Mouse (Mus musculus) stomach, embryonic 15.5 days (tissue): ENCODE results near the gene C87436. TPM values are rescaled to one million over a fixed set of nuclear protein-coding genes. Genes with fewer than 3 reads are reported as not detected.
A peak's percentile ranks its signal among the peaks of the same experiment; 100 is the strongest.

Source experiments
- ATAC-seq: fragments of 200-750 bp; cut with Nextera tagmentation; 2 replicates; pipeline ENCODE4 v1.8.0; 2017; ENCODE audit warnings: low read depth, moderate number of reproducible peaks, moderate TSS enrichment; ENCODE audit not compliant: insufficient read depth, low FRiP score
- H3K27ac ChIP-seq: fragments of 300-500 bp; sonication (generic); 2 replicates; pipeline ENCODE4 v1.5.1; 2015; ENCODE audit warnings: mild to moderate bottlenecking, inconsistent platforms
- H3K27me3 ChIP-seq: fragments of 300-500 bp; sonication (generic); replicated peaks from 2 replicates; pipeline ENCODE4 v1.6.1; 2015; ENCODE audit warnings: inconsistent platforms
- H3K36me3 ChIP-seq: fragments of 300-500 bp; sonication (generic); 2 replicates; pipeline ENCODE4 v1.6.1; 2015; ENCODE audit warnings: inconsistent platforms
- H3K4me1 ChIP-seq: fragments of 300-500 bp; sonication (generic); 2 replicates; pipeline ENCODE4 v1.6.1; 2015; ENCODE audit warnings: inconsistent platforms
- H3K4me2 ChIP-seq: fragments of 300-500 bp; sonication (generic); 2 replicates; pipeline ENCODE4 v1.6.1; 2015; ENCODE audit warnings: mild to moderate bottlenecking, inconsistent platforms
- H3K4me3 ChIP-seq: fragments of 300-500 bp; sonication (generic); replicated peaks from 2 replicates; pipeline ENCODE4 v1.5.1; 2015; ENCODE audit warnings: inconsistent platforms
- H3K9ac ChIP-seq: fragments of 300-500 bp; sonication (generic); 2 replicates; pipeline ENCODE4 v1.6.1; 2015; ENCODE audit warnings: inconsistent platforms
- H3K9me3 ChIP-seq: fragments of 300-500 bp; sonication (generic); 2 replicates; pipeline ENCODE4 v1.6.1; 2016; ENCODE audit warnings: inconsistent platforms
- WGBS: fragments of 180-500 bp; shearing (Covaris S2); methylation state at CpG from one replicate; pipeline ENCODE4 v1.1.7; 2015; 5-methylcytosine and 5-hydroxymethylcytosine counted together
- polyA plus RNA-seq: library from polyadenylated mRNA; unstranded; fragments of >200 nt; fragmentation: Nextera tagmentation; extraction: Ambion mirVana; gene quantifications from 2 replicates; pipeline ENCODE4 v1.2.1, GENCODE M21; 2015

C87436 gene
- polyA plus RNA-seq = 20.9 and 24.9 TPM in 2 replicates

- H3K9me3 ChIP-seq = no peaks in the 10 kb centered on the region
- peak within 1 kb of the TSS; percentile 76 for H3K4me3 ChIP-seq
- H3K36me3 ChIP-seq = peaks cover 13% of the 10 kb centered on the region
- peak within 1 kb of the TSS; percentile 96 for H3K27ac ChIP-seq
- 0 out of 2 replicates have a peak, but pooled peaks cover 6% of the 10 kb centered on the region for H3K4me1 ChIP-seq
- ATAC-seq = peak; percentile 94
- H3K27me3 ChIP-seq = no peaks in the 10 kb centered on the region
- under 1% methylated on average over 59 of the region's 59 CpGs for WGBS
- peak within 1 kb of the TSS; percentile 68 for H3K4me2 ChIP-seq
- H3K9ac ChIP-seq = peak within 1 kb of the TSS; percentile 76
These were observed at the start of gene C87436 for GRCm38 (mm10) chr6:86438272-86439118. TSS of gene C87436 (plus strand) at chr6:86438374.

- H3K27ac ChIP-seq = no peak overlapping the region
These were observed 49.7 kb upstream of the C87436 start for GRCm38 (mm10) chr6:86388461-86388860.

GRCm38 (mm10) chr6:86391326-86391725, 46.8 kb upstream of the C87436 start:
- Histone ChIP-seq H3K4me3 (no peak overlapping the region), H3K27ac (no peak overlapping the region), H3K4me1 (peaks cover 3% of the 10 kb centered on the region), H3K27me3 (no peaks in the 10 kb centered on the region), H3K4me2 (no peak overlapping the region), H3K36me3 (peaks cover 55% of the 10 kb centered on the region), H3K9ac (no peak overlapping the region), H3K9me3 (no peaks in the 10 kb centered on the region)
- no peak for ATAC-seq
- WGBS = 97% methylated on average over 5 of the region's 5 CpGs

More at GRCm38 (mm10) chr6:86388461-86388860, 49.7 kb upstream of the C87436 start:
- peaks cover 47% of the 10 kb centered on the region for H3K36me3 ChIP-seq
- no peak overlapping the region for H3K9ac ChIP-seq
- H3K9me3 ChIP-seq = no peaks in the 10 kb centered on the region
- H3K4me2 ChIP-seq = no peak overlapping the region
- no peaks in the 10 kb centered on the region for H3K27me3 ChIP-seq
- no peak for ATAC-seq
- 72% methylated on average over 18 of the region's 18 CpGs for WGBS
- H3K4me1 ChIP-seq = no peaks in the 10 kb centered on the region
- no peak overlapping the region for H3K4me3 ChIP-seq

GRCm38 (mm10) chr6:86393187-86393586, 45.0 kb upstream of the C87436 start:
- H3K4me2 ChIP-seq = no peak overlapping the region
- H3K9ac ChIP-seq = no peak overlapping the region
- no peak overlapping the region for H3K27ac ChIP-seq
- H3K27me3 ChIP-seq = no peaks in the 10 kb centered on the region
- WGBS = 88% methylated on average over 1 of the region's 1 CpGs
- no peaks in the 10 kb centered on the region for H3K9me3 ChIP-seq
- no peak overlapping the region for H3K4me3 ChIP-seq
- no peak for ATAC-seq
- H3K4me1 ChIP-seq = peaks cover 7% of the 10 kb centered on the region
- H3K36me3 ChIP-seq = peaks cover 46% of the 10 kb centered on the region

DNA sequence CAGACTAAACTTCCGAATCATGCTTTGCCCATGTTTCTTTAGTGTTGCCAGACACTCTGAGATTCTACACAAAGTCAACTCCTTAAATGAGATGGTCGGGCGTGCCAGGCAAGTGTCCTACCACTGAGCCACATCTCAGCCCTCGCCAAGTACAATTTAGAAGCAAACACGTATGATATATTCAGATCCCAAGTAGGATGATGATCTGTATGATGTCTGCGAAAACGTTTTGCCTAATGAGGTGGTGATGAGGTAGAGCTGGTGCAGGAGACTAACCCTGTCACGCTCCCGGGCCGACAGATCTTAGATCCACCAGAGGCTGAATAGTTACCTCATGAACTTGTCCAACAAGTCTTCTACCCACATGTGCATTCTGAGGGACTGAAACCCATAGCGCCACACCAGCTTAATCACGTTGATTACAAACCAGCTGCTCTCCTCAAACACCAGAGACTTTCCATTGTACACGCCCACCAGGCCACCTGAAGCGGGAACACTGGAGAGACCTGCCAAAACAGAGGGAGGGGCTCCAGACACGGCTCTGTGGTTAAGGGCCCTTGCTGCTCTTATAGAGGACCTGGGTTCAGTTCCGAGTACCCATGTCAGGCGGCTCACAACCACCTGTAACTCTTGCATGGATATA, 44.0 kb upstream of the C87436 start:
- Histone ChIP-seq H3K27ac (no peak overlapping the region), H3K4me3 (no peak overlapping the region), H3K27me3 (no peaks in the 10 kb centered on the region), H3K9ac (no peak overlapping the region), H3K36me3 (peaks cover 37% of the 10 kb centered on the region), H3K4me1 (peaks cover 7% of the 10 kb centered on the region), H3K9me3 (no peaks in the 10 kb centered on the region), H3K4me2 (peak overlapping the region; percentile 6; the same call in 1 of the 2 replicates)
- WGBS = 78% methylated on average over 17 of the region's 17 CpGs
- ATAC-seq = no peak

- Histone ChIP-seq H3K4me1 (peaks cover 7% of the 10 kb centered on the region), H3K9me3 (no peaks in the 10 kb centered on the region), H3K36me3 (peaks cover 33% of the 10 kb centered on the region), H3K27me3 (no peaks in the 10 kb centered on the region), H3K4me3 (peak overlapping the region; percentile 89; the same call in 1 of the 2 replicates), H3K27ac (peak overlapping the region; percentile 27; the same call in 1 of the 2 replicates), H3K4me2 (peak overlapping the region; percentile 81), H3K9ac (no peak overlapping the region)
- no peak for ATAC-seq
- WGBS = 81% methylated on average over 9 of the region's 9 CpGs
These were observed 43.2 kb upstream of the C87436 start for GRCm38 (mm10) chr6:86395021-86395420.

GRCm38 (mm10) chr6:86395969-86396368, 42.2 kb upstream of the C87436 start:
- no peaks in the 10 kb centered on the region for H3K9me3 ChIP-seq
- WGBS = 17% methylated on average over 10 of the region's 10 CpGs
- H3K4me2 ChIP-seq = peak overlapping the region; percentile 81
- peaks cover 24% of the 10 kb centered on the region for H3K36me3 ChIP-seq
- peak overlapping the region; percentile 89 for H3K4me3 ChIP-seq
- H3K27ac ChIP-seq = peak overlapping the region; percentile 94; the same call in 1 of the 2 replicates
- no peak for ATAC-seq
- no peak overlapping the region for H3K9ac ChIP-seq
- no peaks in the 10 kb centered on the region for H3K27me3 ChIP-seq
- H3K4me1 ChIP-seq = peaks cover 7% of the 10 kb centered on the region

- no peaks in the 10 kb centered on the region for H3K9me3 ChIP-seq
- peak within 1 kb of the TSS; percentile 94 for H3K27ac ChIP-seq
- peak; percentile 92 for ATAC-seq
- no peaks in the 10 kb centered on the region for H3K27me3 ChIP-seq
- peak within 1 kb of the TSS; percentile 89 for H3K4me3 ChIP-seq
- H3K36me3 ChIP-seq = peaks cover 16% of the 10 kb centered on the region
- under 1% methylated on average over 51 of the region's 51 CpGs for WGBS
- H3K4me2 ChIP-seq = peak within 1 kb of the TSS; percentile 81
- H3K4me1 ChIP-seq = peaks cover 7% of the 10 kb centered on the region
- H3K9ac ChIP-seq = peak within 1 kb of the TSS; percentile 75
These were observed 41.5 kb upstream of the C87436 start, which contains the start of gene Pcyox1 for GRCm38 (mm10) chr6:86396581-86397256. TSS of gene Pcyox1 (minus strand) at chr6:86397154.

- H3K4me2 ChIP-seq = peak overlapping the region; percentile 81
- peaks cover 7% of the 10 kb centered on the region for H3K4me1 ChIP-seq
- peak overlapping the region; percentile 75; the same call in 1 of the 2 replicates for H3K9ac ChIP-seq
- ATAC-seq = peak; percentile 8; the same call in 1 of the 2 replicates
- H3K27me3 ChIP-seq = no peaks in the 10 kb centered on the region
- peak overlapping the region; percentile 76 for H3K27ac ChIP-seq
- 0 out of 2 replicates have a peak, but pooled peaks cover 9% of the 10 kb centered on the region for H3K36me3 ChIP-seq
- no peaks in the 10 kb centered on the region for H3K9me3 ChIP-seq
- WGBS = 5% methylated on average over 14 of the region's 14 CpGs
- peak overlapping the region; percentile 89 for H3K4me3 ChIP-seq
These were observed 40.8 kb upstream of the C87436 start for GRCm38 (mm10) chr6:86397257-86397980.

DNA sequence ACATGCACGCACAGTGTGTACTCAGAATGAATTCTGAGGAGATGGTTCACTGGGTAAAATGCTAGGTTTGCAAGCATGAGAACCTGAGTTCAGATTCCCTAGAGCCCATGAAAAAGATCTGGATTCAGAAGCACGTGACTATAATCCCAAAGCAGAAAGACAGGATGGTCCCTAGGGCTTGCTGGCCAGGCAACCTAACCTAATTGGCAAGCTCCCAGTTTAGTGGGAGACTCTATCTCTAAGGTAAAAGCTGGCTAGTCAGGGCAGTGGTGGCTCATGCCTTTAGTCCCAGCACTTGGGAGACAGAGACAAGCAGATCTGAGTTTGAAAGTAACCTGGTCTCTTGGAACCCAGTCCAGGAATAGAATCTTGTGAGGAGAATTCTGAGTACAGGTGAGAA, 39.2 kb upstream of the C87436 start:
- no peak overlapping the region for H3K4me2 ChIP-seq
- H3K4me1 ChIP-seq = peaks cover 7% of the 10 kb centered on the region
- H3K27me3 ChIP-seq = no peaks in the 10 kb centered on the region
- H3K9ac ChIP-seq = no peak overlapping the region
- 79% methylated on average over 2 of the region's 2 CpGs for whole genome bisulfite sequencing
- no peak overlapping the region for H3K27ac ChIP-seq
- no peak for ATAC-seq
- H3K36me3 ChIP-seq = 0 out of 2 replicates have a peak, but pooled peaks cover 3% of the 10 kb centered on the region
- no peak overlapping the region for H3K4me3 ChIP-seq
- no peaks in the 10 kb centered on the region for H3K9me3 ChIP-seq

DNA sequence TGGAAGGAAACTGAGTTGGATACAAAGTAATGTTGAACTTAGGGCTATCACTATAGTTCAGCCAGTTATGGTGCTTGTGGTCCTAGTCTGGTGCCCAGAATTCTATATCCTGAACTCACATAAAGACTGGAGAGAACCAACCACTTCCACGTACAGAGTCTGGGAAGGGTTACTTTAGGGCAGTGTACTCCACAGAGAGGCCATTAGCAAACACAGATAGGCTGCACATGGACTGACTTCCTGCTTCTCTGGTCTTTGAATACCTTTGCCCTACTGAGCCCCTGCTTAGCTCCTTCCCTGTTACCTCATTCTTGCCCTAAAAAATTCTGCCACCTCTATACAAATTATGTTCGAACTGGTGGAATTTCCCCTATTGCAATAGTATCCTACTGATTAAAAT, 38.2 kb upstream of the C87436 start:
- 68% methylated on average over 2 of the region's 2 CpGs for WGBS
- Histone ChIP-seq H3K27ac (no peak overlapping the region), H3K27me3 (no peaks in the 10 kb centered on the region), H3K4me2 (no peak overlapping the region), H3K36me3 (no peaks in the 10 kb centered on the region), H3K4me3 (no peak overlapping the region), H3K9me3 (no peaks in the 10 kb centered on the region), H3K4me1 (peaks cover 4% of the 10 kb centered on the region), H3K9ac (no peak overlapping the region)
- ATAC-seq = no peak
